Mouse (Mus musculus): ENCODE measurements around the gene Acvr2a. TPM values are rescaled to one million over a fixed set of nuclear protein-coding genes. Genes with fewer than 3 reads are reported as not detected.

The Acvr2a gene
- polyA plus RNA-seq, 1 experiment from 2014 or later = 27.5 TPM

Other genes with a start within 250 kb of the Acvr2a start
- gene Mbd5, start 135.4 kb downstream of the Acvr2a start, polyA plus RNA-seq (2016; fragmentation: Nextera tagmentation; extraction: Ambion mirVana) = 29.8 and 30.8 TPM in 2 replicates
- gene Orc4, start 136.2 kb downstream of the Acvr2a start, polyA plus RNA-seq (2016; fragmentation: Nextera tagmentation; extraction: Ambion mirVana) = 114 and 118 TPM in 2 replicates